Mouse (Mus musculus) activated CD4-positive, CD25-positive, alpha-beta regulatory T cell, adult 4 months (primary cell): ENCODE data around the gene Myh6. TPM values are rescaled to one million over a fixed set of nuclear protein-coding genes. Genes with fewer than 3 reads are reported as not detected.
"Not testable (repeated sequence)": the region's sequence is repeated elsewhere in the genome, so short reads cannot be mapped to it uniquely, and the experiment has no call there.

ENCODE experiments used
- ATAC-seq: one replicate; pipeline ENCODE4 v1.8.0; 2017
- polyA plus RNA-seq, 2 experiments: library from polyadenylated mRNA; unstranded; fragments of 100-300 nt; shearing (Covaris generic); gene quantifications; one replicate each; pipeline ENCODE4 v1.2.1; 2017

Myh6 gene
- polyA plus RNA-seq, 2 experiments from 2014 or later, result not detected

GRCm38 (mm10) chr14:54994136-54994868 lies 27.6 kb upstream of the Myh6 start, which contains the start of gene Myh7:
Myh7 (minus strand) TSS chr14:54994626.
- ATAC-seq, result no peak

- no peak for ATAC-seq
These were observed 26.9 kb upstream of the Myh6 start for GRCm38 (mm10) chr14:54993636-54994035.

- no peak for ATAC-seq
These were observed 25.5 kb upstream of the Myh6 start for GRCm38 (mm10) chr14:54992196-54992595.

- no peak for ATAC-seq
These were observed 23.2 kb upstream of the Myh6 start for GRCm38 (mm10) chr14:54989886-54990441.

GRCm38 (mm10) chr14:54988882-54989281 lies 22.2 kb upstream of the Myh6 start:
- no peak for ATAC-seq

GRCm38 (mm10) chr14:54988350-54988874 lies 21.7 kb upstream of the Myh6 start:
- not testable (repeated sequence) for ATAC-seq

GRCm38 (mm10) chr14:54981934-54982333 lies 15.2 kb upstream of the Myh6 start:
- no peak for ATAC-seq

- no peak for ATAC-seq
These were observed 11.9 kb upstream of the Myh6 start for GRCm38 (mm10) chr14:54978664-54979063.

- no peak for ATAC-seq
These were observed 9.9 kb upstream of the Myh6 start, which contains the start of gene Gm17428 for GRCm38 (mm10) chr14:54976633-54977032. Gm17428 (plus strand) TSS chr14:54976933.

GRCm38 (mm10) chr14:54974068-54974791 lies 7.5 kb upstream of the Myh6 start:
- no peak for ATAC-seq

- ATAC-seq, result not testable (repeated sequence)
These were observed 6.1 kb upstream of the Myh6 start for GRCm38 (mm10) chr14:54972786-54973185.

GRCm38 (mm10) chr14:54968344-54968743 lies 1.6 kb upstream of the Myh6 start:
- ATAC-seq, result no peak

- ATAC-seq, result no peak
These were observed 1.1 kb upstream of the Myh6 start for GRCm38 (mm10) chr14:54967874-54968273.

GRCm38 (mm10) chr14:54965631-54966030 lies 1.1 kb downstream of the Myh6 start:
- no peak for ATAC-seq

GRCm38 (mm10) chr14:54965044-54965443 lies 1.7 kb downstream of the Myh6 start:
- no peak for ATAC-seq

- ATAC-seq, result no peak
These were observed 3.0 kb downstream of the Myh6 start for GRCm38 (mm10) chr14:54963727-54964126.

GRCm38 (mm10) chr14:54962714-54963113 lies 4.0 kb downstream of the Myh6 start:
- ATAC-seq, result no peak

GRCm38 (mm10) chr14:54961487-54961886 lies 5.2 kb downstream of the Myh6 start:
- no peak for ATAC-seq

GRCm38 (mm10) chr14:54960769-54961168 lies 6.0 kb downstream of the Myh6 start:
- no peak for ATAC-seq

- ATAC-seq, result not testable (repeated sequence)
These were observed 6.7 kb downstream of the Myh6 start for GRCm38 (mm10) chr14:54959853-54960613.

GRCm38 (mm10) chr14:54959197-54959596 lies 7.5 kb downstream of the Myh6 start:
- ATAC-seq, result no peak

- no peak for ATAC-seq
These were observed 8.2 kb downstream of the Myh6 start for GRCm38 (mm10) chr14:54958503-54958902.

- ATAC-seq, result no peak
These were observed 10.2 kb downstream of the Myh6 start for GRCm38 (mm10) chr14:54956533-54956932.
